Mouse (Mus musculus): ENCODE data around the gene Stim2. TPM values are rescaled to one million over a fixed set of nuclear protein-coding genes. Genes with fewer than 3 reads are reported as not detected.

Gene Stim2
- total and polyA plus RNA-seq, 3 experiments: 8.2 to 17.2 (median 16.5) TPM

- no peaks in the 10 kb centered on the region for H3K27me3 ChIP-seq (ENCODE audit: control insufficient read depth, insufficient read depth, low read length)
- 56% methylated on average over 1 of the region's 1 CpGs for WGBS
- peaks cover 10% of the 10 kb centered on the region for H3K36me3 ChIP-seq (ENCODE audit: control insufficient read depth, insufficient read depth, low read length)
- intact Hi-C loops (cut with DNase I): loop anchor here (2.0 kb wide), 1 partner anchor 149 kb away; no protein-coding TSS in a partner anchor
- H3K79me2 ChIP-seq (replicated peaks; ENCODE audit: control insufficient read depth, insufficient read depth, low read length): no peaks in the 10 kb centered on the region
- no peak overlapping the region for H3K27ac ChIP-seq
- no peak for DNase-seq
- TF ChIP-seq CTCF (IDR thresholded peaks at IDR 0.05): no peak
- no peak for TF ChIP-seq EP300 (IDR thresholded peaks at IDR 0.05; ENCODE audit: insufficient read depth, low read depth, low read length)
- TF ChIP-seq POLR2A (IDR thresholded peaks at IDR 0.05; ENCODE audit: insufficient read depth, low read depth, low read length): no peak
- H3K9ac ChIP-seq (ENCODE audit: low read depth, low read length): no peak overlapping the region
- H3K4me3 ChIP-seq: no peak overlapping the region
- H3K4me1 ChIP-seq (ENCODE audit: control insufficient read depth, insufficient read depth, low read length): peaks cover 6% of the 10 kb centered on the region
These were observed 103.7 kb downstream of the Stim2 start for GRCm38 (mm10) chr5:54101960-54102359.

GRCm38 (mm10) chr5:54106669-54107068, 108.4 kb downstream of the Stim2 start:
- Histone ChIP-seq H3K9ac (ENCODE audit: low read depth, low read length) (no peak overlapping the region), H3K27me3 (ENCODE audit: control insufficient read depth, insufficient read depth, low read length) (no peaks in the 10 kb centered on the region), H3K4me3 (no peak overlapping the region), H3K36me3 (ENCODE audit: control insufficient read depth, insufficient read depth, low read length) (peaks cover 3% of the 10 kb centered on the region), H3K79me2 (replicated peaks; ENCODE audit: control insufficient read depth, insufficient read depth, low read length) (no peaks in the 10 kb centered on the region), H3K27ac (no peak overlapping the region), H3K4me1 (ENCODE audit: control insufficient read depth, insufficient read depth, low read length) (no peaks in the 10 kb centered on the region; the same call in 1 of the 2 replicates)
- TF ChIP-seq EP300 (IDR thresholded peaks at IDR 0.05; ENCODE audit: insufficient read depth, low read depth, low read length): no peak
- TF ChIP-seq POLR2A (IDR thresholded peaks at IDR 0.05; ENCODE audit: insufficient read depth, low read depth, low read length): no peak
- TF ChIP-seq CTCF (IDR thresholded peaks at IDR 0.05): no peak
- intact Hi-C loops (cut with DNase I): no loop called here
- 85% methylated on average over 4 of the region's 4 CpGs for WGBS
- no peak for DNase-seq

- Histone ChIP-seq H3K4me3 (no peak overlapping the region), H3K9ac (ENCODE audit: low read depth, low read length) (no peak overlapping the region), H3K4me1 (ENCODE audit: control insufficient read depth, insufficient read depth, low read length) (no peaks in the 10 kb centered on the region; the same call in 1 of the 2 replicates), H3K27ac (no peak overlapping the region), H3K36me3 (ENCODE audit: control insufficient read depth, insufficient read depth, low read length) (peaks cover 3% of the 10 kb centered on the region), H3K79me2 (replicated peaks; ENCODE audit: control insufficient read depth, insufficient read depth, low read length) (no peaks in the 10 kb centered on the region), H3K27me3 (ENCODE audit: control insufficient read depth, insufficient read depth, low read length) (no peaks in the 10 kb centered on the region)
- no peak for TF ChIP-seq POLR2A (IDR thresholded peaks at IDR 0.05; ENCODE audit: insufficient read depth, low read depth, low read length)
- no peak for TF ChIP-seq EP300 (IDR thresholded peaks at IDR 0.05; ENCODE audit: insufficient read depth, low read depth, low read length)
- no peak for TF ChIP-seq CTCF (IDR thresholded peaks at IDR 0.05)
- DNase-seq: no peak
- intact Hi-C loops (cut with DNase I): no loop called here
- WGBS: 76% methylated on average over 6 of the region's 6 CpGs
These were observed 108.8 kb downstream of the Stim2 start for GRCm38 (mm10) chr5:54107069-54107468.

GRCm38 (mm10) chr5:54109096-54109495, 110.8 kb downstream of the Stim2 start:
- Histone ChIP-seq H3K36me3 (ENCODE audit: control insufficient read depth, insufficient read depth, low read length) (peaks cover 3% of the 10 kb centered on the region), H3K4me3 (no peak overlapping the region), H3K79me2 (replicated peaks; ENCODE audit: control insufficient read depth, insufficient read depth, low read length) (no peaks in the 10 kb centered on the region), H3K4me1 (ENCODE audit: control insufficient read depth, insufficient read depth, low read length) (no peaks in the 10 kb centered on the region; the same call in 1 of the 2 replicates), H3K27ac (no peak overlapping the region), H3K9ac (ENCODE audit: low read depth, low read length) (no peak overlapping the region), H3K27me3 (ENCODE audit: control insufficient read depth, insufficient read depth, low read length) (no peaks in the 10 kb centered on the region)
- no peak for TF ChIP-seq EP300 (IDR thresholded peaks at IDR 0.05; ENCODE audit: insufficient read depth, low read depth, low read length)
- no peak for TF ChIP-seq POLR2A (IDR thresholded peaks at IDR 0.05; ENCODE audit: insufficient read depth, low read depth, low read length)
- no peak for TF ChIP-seq CTCF (IDR thresholded peaks at IDR 0.05)
- intact Hi-C loops (cut with DNase I): no loop called here
- 92% methylated on average over 5 of the region's 5 CpGs for WGBS
- DNase-seq: no peak

GRCm38 (mm10) chr5:54110789-54111188, 112.5 kb downstream of the Stim2 start:
- intact Hi-C loops (cut with DNase I): loop anchor here (5.0 to 10.0 kb wide), 3 partner anchors 113 to 756 kb away; partner anchors contain the start of gene Stim2
- Histone ChIP-seq H3K4me1 (ENCODE audit: control insufficient read depth, insufficient read depth, low read length) (no peaks in the 10 kb centered on the region), H3K4me3 (no peak overlapping the region), H3K36me3 (ENCODE audit: control insufficient read depth, insufficient read depth, low read length) (no peaks in the 10 kb centered on the region; the same call in 1 of the 2 replicates), H3K9ac (ENCODE audit: low read depth, low read length) (no peak overlapping the region), H3K79me2 (replicated peaks; ENCODE audit: control insufficient read depth, insufficient read depth, low read length) (no peaks in the 10 kb centered on the region), H3K27ac (no peak overlapping the region), H3K27me3 (ENCODE audit: control insufficient read depth, insufficient read depth, low read length) (no peaks in the 10 kb centered on the region)
- DNase-seq: no peak
- 89% methylated on average over 11 of the region's 11 CpGs for WGBS
- TF ChIP-seq POLR2A (IDR thresholded peaks at IDR 0.05; ENCODE audit: insufficient read depth, low read depth, low read length) (no peak), CTCF (IDR thresholded peaks at IDR 0.05) (no peak), EP300 (IDR thresholded peaks at IDR 0.05; ENCODE audit: insufficient read depth, low read depth, low read length) (no peak)

GRCm38 (mm10) chr5:54113284-54113683, 115.0 kb downstream of the Stim2 start:
- no peak overlapping the region for H3K9ac ChIP-seq (ENCODE audit: low read depth, low read length)
- no peaks in the 10 kb centered on the region for H3K27me3 ChIP-seq (ENCODE audit: control insufficient read depth, insufficient read depth, low read length)
- no peak for TF ChIP-seq POLR2A (IDR thresholded peaks at IDR 0.05; ENCODE audit: insufficient read depth, low read depth, low read length)
- TF ChIP-seq CTCF (IDR thresholded peaks at IDR 0.05): peak; percentile 94
- TF ChIP-seq EP300 (IDR thresholded peaks at IDR 0.05; ENCODE audit: insufficient read depth, low read depth, low read length): 0 out of 2 replicates have a peak, but pooled peaks have one; percentile 17
- WGBS: 18% methylated on average over 3 of the region's 3 CpGs
- peak; percentile 60 to 70 for DNase-seq
- no peak overlapping the region for H3K4me3 ChIP-seq
- no peaks in the 10 kb centered on the region for H3K36me3 ChIP-seq (ENCODE audit: control insufficient read depth, insufficient read depth, low read length)
- H3K27ac ChIP-seq: no peak overlapping the region
- intact Hi-C loops (cut with DNase I): loop anchor here (1.0 to 10.0 kb wide), 5 partner anchors 116 to 758 kb away; partner anchors contain the start of gene Stim2
- no peaks in the 10 kb centered on the region for H3K4me1 ChIP-seq (ENCODE audit: control insufficient read depth, insufficient read depth, low read length)
- H3K79me2 ChIP-seq (replicated peaks; ENCODE audit: control insufficient read depth, insufficient read depth, low read length): no peaks in the 10 kb centered on the region

All from heart, adult 2 months (tissue).